Mouse (Mus musculus): ENCODE results near the gene Ifnlr1.

DNA sequence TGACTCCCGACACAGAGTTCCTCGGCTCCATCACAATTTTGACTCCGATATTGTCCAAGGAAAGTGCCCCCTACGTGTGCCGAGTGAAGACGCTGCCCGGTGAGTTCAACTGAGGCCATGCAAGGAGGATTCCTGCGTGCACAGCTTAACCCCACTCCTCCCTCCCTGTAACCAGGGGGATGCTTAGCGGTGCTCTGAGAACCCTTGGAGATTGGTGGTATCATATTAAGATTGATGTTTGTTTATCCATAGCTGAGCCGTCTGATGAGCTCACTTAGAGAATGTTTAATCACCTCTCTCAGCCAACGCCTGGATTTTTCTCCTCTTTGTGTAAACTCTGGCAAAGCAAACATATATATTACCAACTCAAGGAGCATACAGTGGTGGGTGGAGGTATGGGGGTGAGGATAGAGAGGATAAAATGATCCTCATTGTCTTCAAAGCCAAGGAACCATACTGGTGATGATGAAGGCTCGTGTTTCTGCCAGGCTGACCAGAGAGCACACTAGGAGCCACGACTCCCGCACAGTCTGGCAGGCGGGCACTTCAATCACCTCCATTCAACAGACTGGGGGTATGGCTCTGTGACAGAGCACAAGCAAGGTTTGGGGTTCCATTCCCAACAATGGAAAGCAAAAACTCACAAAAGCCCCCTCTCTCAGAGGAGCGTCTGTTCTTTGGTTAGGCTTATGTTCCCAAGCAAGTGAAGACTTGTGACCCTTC is 58.8 kb downstream of the Ifnlr1 start:
- TF ChIP-seq CTCF (IDR thresholded peaks at IDR 0.05; ENCODE audit: low read depth) (no peak), EP300 (IDR thresholded peaks at IDR 0.05; ENCODE audit: low read depth) (no peak)
